Mouse (Mus musculus): ENCODE data around the gene Prdx5. TPM values are rescaled to one million over a fixed set of nuclear protein-coding genes. Genes with fewer than 3 reads are reported as not detected.

Prdx5 gene
- total RNA-seq, 4 experiments from 2014 or later: 195 to 214 (median 202) TPM

- DNase-seq (ENCODE audit: low spot score in 2 of 2): no peak
Measured at GRCm38 (mm10) chr19:6893731-6894451, 16.0 kb downstream of the Prdx5 start.

GRCm38 (mm10) chr19:6892512-6892911 is 17.4 kb downstream of the Prdx5 start:
- DNase-seq (ENCODE audit: low spot score in 2 of 2): no peak

DNA sequence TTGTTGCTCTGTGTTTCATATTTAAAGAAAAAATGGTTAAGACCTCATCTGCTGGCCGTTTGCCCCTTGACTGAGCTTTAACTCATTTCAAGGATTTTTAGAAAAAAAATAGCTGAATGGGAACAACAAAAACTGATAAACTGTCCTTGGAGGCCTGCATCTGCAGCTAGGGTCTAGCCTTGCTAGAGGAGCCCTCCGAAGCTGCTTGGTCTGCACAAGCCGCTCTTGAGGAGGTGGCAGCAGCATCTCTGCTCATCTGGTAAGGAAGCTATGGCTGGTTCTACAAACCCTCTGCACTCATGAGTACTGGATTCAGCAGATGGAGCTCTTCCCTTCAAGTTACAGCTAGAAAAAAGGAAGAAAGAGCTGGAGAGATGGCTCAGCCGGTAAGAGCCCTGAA is 31.9 kb downstream of the Prdx5 start:
- DNase-seq (ENCODE audit: low spot score in 2 of 2): no peak

- no peak for DNase-seq (ENCODE audit: low spot score in 2 of 2)
Measured at GRCm38 (mm10) chr19:6876799-6877198, 33.1 kb downstream of the Prdx5 start.

DNA sequence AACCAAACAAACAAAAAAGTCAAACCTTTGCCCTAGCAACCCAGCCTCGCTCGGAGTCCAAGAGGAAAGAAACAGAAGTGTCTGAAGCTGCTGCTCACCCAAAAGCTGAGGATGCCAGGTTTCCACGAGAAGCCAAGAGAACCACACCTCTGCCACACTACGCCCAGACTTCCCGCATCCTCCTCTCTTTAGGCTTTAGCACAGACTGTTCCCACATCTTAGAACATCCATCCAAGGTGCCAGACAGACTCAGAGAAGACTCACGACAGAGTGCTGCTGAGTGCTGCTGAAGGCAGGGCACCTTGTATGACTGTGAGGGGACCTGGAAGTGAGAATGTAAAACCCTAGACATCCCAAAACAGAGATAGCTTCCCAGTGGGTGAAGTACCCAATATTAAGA is 34.1 kb downstream of the Prdx5 start:
- DNase-seq (ENCODE audit: low spot score in 2 of 2): no peak

DNA sequence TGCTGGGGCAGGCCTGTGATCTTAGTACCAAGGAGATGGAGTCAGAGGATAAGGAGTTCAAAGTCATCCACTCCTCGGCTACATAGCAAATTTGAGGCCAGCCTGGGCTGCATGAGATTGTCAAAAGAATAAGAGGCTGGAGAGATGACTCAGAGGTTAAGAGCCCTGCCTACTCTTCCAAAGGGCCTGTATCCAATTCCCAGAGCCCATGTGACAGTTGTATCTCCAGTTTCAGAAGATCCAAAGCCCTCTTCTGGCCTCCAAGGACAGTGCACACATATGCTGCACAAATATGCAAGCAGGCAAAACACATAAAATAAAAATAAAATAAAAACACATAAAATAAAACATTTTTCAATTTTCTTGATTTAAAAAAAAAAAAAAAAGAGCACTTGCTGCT is 35.6 kb downstream of the Prdx5 start:
- no peak for DNase-seq (ENCODE audit: low spot score in 2 of 2)

GRCm38 (mm10) chr19:6872701-6873100 is 37.2 kb downstream of the Prdx5 start:
- no peak for DNase-seq (ENCODE audit: low spot score in 2 of 2)

GRCm38 (mm10) chr19:6871574-6872271 is 38.2 kb downstream of the Prdx5 start:
- no peak for DNase-seq (ENCODE audit: low spot score in 2 of 2)

DNA sequence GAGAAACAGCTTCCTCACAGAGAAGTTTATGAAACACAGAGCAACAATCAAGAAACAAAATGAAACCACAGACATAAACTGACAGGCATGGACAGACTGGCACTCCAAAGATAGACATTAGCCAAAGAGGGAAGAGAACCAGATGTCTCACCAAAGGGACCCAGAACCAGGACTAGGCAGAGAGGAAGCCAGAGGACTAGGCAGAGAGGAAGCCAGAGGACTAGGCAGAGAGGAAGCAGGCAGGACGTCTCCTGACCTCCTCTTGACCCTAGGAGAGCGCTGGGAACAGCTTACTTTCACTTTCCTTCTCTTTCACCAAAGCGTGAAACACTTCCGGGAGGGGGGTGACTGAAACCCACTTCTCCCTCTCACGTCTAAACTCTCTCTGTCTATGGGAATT is 40.6 kb downstream of the Prdx5 start:
- no peak for DNase-seq (ENCODE audit: low spot score in 2 of 2)

GRCm38 (mm10) chr19:6861451-6861850 is 48.5 kb downstream of the Prdx5 start:
- DNase-seq (ENCODE audit: low spot score in 2 of 2): no peak

- DNase-seq (ENCODE audit: low spot score in 2 of 2): no peak
Measured at GRCm38 (mm10) chr19:6860706-6861105, 49.2 kb downstream of the Prdx5 start.

DNA sequence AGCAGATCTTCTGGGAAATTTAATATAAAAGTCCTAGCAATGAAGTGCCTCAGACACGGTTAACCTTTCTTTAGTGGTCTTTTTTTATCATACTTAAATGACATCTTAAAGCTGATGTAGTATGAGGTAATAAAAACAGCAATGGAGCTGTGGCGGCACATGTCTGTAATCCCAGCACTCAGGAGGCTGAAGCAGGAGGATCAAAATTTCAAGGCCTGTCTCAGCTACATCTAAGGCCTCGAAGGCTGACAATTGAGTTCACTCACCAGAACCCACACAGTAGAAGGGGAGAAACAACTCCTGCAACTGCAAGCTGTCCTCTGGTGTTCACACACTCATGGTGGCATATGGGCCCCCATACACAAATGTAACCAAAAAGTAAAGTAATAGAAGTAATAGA is 49.9 kb downstream of the Prdx5 start:
- DNase-seq (ENCODE audit: low spot score in 2 of 2): no peak

GRCm38 (mm10) chr19:6859032-6859651 is 50.8 kb downstream of the Prdx5 start:
- no peak for DNase-seq (ENCODE audit: low spot score in 2 of 2)

DNA sequence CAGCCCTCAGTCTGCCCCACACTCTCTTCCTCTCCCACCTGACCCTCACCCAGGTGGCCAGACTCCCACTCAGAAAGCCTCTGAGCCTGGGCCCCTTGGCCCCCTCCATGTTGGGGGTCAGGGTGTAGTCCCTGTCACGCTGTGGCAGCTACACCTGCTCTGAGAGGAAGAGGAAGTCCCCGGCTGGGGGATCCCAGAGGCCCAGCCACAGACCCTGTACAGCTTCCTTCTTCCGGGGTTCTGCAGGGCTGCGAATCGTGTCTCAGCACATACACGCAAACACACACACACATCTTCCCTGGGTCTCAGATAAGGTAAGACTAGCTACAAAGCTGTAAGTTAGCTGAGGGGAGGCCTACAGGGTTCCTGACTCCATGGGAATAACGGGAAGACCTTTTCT is 51.9 kb downstream of the Prdx5 start, which contains the start of gene Ccdc88b:
Gene Ccdc88b (minus strand): TSS at position 181 of the 400 bp plus-strand sequence.
- DNase-seq (ENCODE audit: low spot score in 2 of 2): no peak

DNA sequence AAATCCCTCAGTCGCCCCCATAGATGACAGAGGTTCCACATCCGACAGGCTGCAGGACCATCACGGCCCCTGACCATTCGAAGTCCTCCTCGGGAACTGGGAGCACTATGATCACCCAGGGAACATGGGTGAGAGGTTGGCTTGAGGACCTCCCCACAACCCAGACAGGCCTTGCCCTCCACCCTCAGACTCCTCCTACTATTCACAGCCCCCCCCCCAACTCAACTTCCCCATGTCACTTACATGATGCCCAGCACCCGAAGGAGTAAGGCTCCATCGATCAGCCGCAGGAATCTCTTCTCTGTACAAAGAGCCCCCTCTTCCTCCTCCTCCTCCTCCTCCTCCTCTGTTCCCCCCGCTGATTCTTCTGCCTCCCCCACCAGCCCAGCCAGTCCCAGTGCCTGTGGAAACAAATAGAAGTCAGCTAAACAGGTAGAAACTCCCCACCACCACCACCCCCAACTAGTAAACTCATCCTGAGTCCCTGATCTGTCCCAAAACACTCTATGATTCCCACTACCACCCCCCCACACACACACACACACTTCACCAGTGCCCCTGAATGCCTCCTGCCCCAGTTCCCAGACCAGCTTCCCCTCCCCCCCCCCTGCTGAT is 52.4 kb downstream of the Prdx5 start:
- DNase-seq (ENCODE audit: low spot score in 2 of 2): no peak

DNA sequence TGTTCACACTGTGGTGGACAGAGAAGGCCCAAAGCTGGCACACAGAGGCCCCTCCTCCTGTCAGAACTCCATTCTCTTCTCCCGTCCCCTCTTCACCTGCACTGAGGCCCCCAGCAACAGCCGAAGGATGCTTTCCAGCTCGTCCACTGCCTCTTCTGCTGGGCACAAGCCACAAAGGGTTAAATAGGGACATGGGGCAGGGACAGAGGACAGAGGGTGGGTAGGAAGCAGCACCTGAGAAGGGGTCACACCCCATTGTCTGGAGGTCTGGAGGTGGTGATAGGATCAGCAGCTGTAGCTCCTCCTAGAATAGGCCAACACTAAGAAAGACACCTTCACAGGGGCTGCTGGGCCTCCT is 52.9 kb downstream of the Prdx5 start:
- DNase-seq (ENCODE audit: low spot score in 2 of 2): no peak

Small RNA genes lying within 50 kb of the gene (microRNA-seq; reads per million reads assigned to microRNA genes)
- gene Mir6990: 2.5 reads per million

Other genes with a start within 250 kb of the Prdx5 start
- gene Rps6ka4, start 69.5 kb downstream of the Prdx5 start, total RNA-seq (2022): 10 to 100 TPM in 3 of 4 experiments, 1 to 10 TPM in 1; 9.8 to 12.1 (median 10.5) TPM
- gene Ccdc88b, start 51.9 kb downstream of the Prdx5 start, total RNA-seq (2022): under 1 TPM; 0.29 to 0.70 (median 0.46) TPM
- gene Trmt112, start 408 bp downstream of the Prdx5 start, total RNA-seq (2022): 10 to 100 TPM; 34.1 to 46.3 (median 39.7) TPM
- gene Esrra, start 11.7 kb upstream of the Prdx5 start, total RNA-seq (2022): 100 to 1,000 TPM in 1 of 4 experiments, 10 to 100 TPM in 3; 82.8 to 114 (median 93.4) TPM
- not detected for gene Catsperz, start 15.3 kb upstream of the Prdx5 start, total RNA-seq (2022)
- gene Kcnk4, start 24.4 kb upstream of the Prdx5 start, total RNA-seq (2022): not detected
- gene Bad, start 31.8 kb upstream of the Prdx5 start, total RNA-seq (2022): 10 to 100 TPM in 2 of 4 experiments, 1 to 10 TPM in 2; 8.2 to 11.8 (median 10.6) TPM
- 10 to 100 TPM in 2 of 4 experiments, 1 to 10 TPM in 2; 9.1 to 10.9 (median 10.0) TPM for gene Gpr137, start 32.4 kb upstream of the Prdx5 start, total RNA-seq (2022)
- 100 to 1,000 TPM; 144 to 194 (median 165) TPM for gene Ppp1r14b, start 64.9 kb upstream of the Prdx5 start, total RNA-seq (2022)
- gene Plcb3, start 66.4 kb upstream of the Prdx5 start, total RNA-seq (2022): 10 to 100 TPM in 1 of 4 experiments, 1 to 10 TPM in 3; 7.0 to 10.9 (median 9.4) TPM
- gene Fkbp2, start 70.4 kb upstream of the Prdx5 start, total RNA-seq (2022): 10 to 100 TPM in 1 of 4 experiments, 1 to 10 TPM in 3; 4.2 to 10.4 (median 5.8) TPM
- gene Vegfb, start 77.5 kb upstream of the Prdx5 start, total RNA-seq (2022): 100 to 1,000 TPM; 167 to 187 (median 183) TPM
- 10 to 100 TPM; 32.2 to 37.7 (median 36.4) TPM for gene Dnajc4, start 82.5 kb upstream of the Prdx5 start, total RNA-seq (2022)
- 10 to 100 TPM; 13.5 to 15.5 (median 15.0) TPM for gene Nudt22, start 86.0 kb upstream of the Prdx5 start, total RNA-seq (2022)
- gene Trpt1, start 86.0 kb upstream of the Prdx5 start, total RNA-seq (2022): 10 to 100 TPM; 20.8 to 31.7 (median 23.7) TPM
- gene Fermt3, start 109.4 kb upstream of the Prdx5 start, total RNA-seq (2022): under 1 TPM; 0.41 to 0.94 (median 0.60) TPM
- 10 to 100 TPM; 77.9 to 86.5 (median 81.8) TPM for gene Stip1, start 129.9 kb upstream of the Prdx5 start, total RNA-seq (2022)
- 100 to 1,000 TPM; 279 to 336 (median 292) TPM for gene Macrod1, start 146.7 kb upstream of the Prdx5 start, total RNA-seq (2022)
- 1 to 10 TPM in 3 of 4 experiments, under 1 TPM in 1; 0.83 to 2.9 (median 1.7) TPM for gene Flrt1, start 195.6 kb upstream of the Prdx5 start, total RNA-seq (2022)